Mouse (Mus musculus): Measurements from ENCODE around the gene Inpp5f. TPM values are rescaled to one million over a fixed set of nuclear protein-coding genes. Genes with fewer than 3 reads are reported as not detected.
"Not testable (repeated sequence)": the region's sequence is repeated elsewhere in the genome, so short reads cannot be mapped to it uniquely, and the experiment has no call there.

Inpp5f gene
- total RNA-seq, 2 experiments from 2014 or later = 89.8 to 98.9 TPM

DNA sequence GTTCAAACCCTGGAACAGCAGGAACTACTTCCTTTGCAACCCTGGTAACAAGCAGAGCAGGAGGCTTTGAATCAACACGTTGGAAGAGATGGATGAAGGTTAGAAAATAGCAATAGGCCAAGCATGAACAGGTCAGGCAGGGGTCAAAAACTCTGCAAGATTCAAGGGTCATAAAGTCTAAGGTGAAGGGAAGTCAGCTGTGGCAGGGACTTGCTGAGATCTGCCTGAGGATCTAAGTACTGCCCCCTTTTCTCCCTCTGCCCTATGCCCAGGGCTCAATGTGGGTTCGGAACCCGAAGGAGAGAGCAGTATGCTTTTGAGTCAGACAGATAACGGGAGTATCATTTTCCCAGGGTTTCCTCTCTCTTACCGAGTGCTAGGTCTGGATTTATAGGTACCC lies 9.3 kb upstream of the Inpp5f start:
- no peak for DNase-seq (ENCODE audit: extremely low spot score in 1 of 2, low spot score in 2 of 2)
- no peak for TF ChIP-seq CTCF (IDR thresholded peaks at IDR 0.05)
- Histone ChIP-seq H3K27ac (no peak overlapping the region), H3K4me3 (no peak overlapping the region)
- intact Hi-C loops (cut with DNase I) = no loop called here

DNA sequence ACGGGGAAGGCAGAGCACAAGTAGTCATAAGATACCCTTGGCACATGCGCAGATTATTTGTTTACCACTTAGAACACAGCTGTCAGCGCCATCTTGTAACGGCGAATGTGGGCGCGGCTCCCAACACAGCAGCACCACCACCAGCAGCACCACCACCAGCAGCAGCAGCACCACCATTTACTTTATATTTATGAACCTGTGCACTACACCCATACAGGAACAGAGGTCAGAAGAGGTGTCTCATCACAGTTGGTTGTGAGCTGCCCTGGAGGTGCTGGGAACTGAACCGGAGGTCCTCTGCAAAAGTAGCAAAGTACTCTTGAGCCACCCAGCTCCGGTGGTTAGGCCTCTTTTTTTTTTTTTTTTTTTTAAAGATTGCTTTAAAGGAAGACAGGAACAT lies 1.2 kb upstream of the Inpp5f start:
- DNase-seq (ENCODE audit: extremely low spot score in 1 of 2, low spot score in 2 of 2); H3K27ac ChIP-seq; intact Hi-C loops (cut with DNase I); H3K4me3 ChIP-seq: not testable (repeated sequence)

DNA sequence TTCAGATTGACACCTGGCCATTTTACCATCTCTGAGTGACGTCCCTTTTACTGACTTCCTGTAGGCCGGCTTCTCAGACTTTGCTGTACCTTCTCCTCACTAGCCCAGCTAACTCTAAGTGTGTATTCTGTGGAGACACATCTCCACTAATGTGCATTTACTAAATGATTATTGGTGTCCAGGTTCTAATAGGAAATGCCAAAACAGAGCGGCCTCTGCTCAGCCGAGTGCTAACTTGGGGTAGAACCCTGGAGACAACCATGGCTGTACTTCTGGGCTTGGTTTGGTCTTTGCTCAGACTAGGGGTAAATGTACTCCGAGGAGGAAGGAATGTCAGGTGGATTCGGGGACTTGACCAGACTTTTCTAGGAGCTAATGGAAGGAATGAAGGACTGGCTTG lies 638 bp upstream of the Inpp5f start:
- H3K27ac ChIP-seq = peak overlapping the region; percentile 55
- DNase-seq (ENCODE audit: extremely low spot score in 1 of 2, low spot score in 2 of 2) = no peak
- intact Hi-C loops (cut with DNase I) = no loop called here
- peak overlapping the region; percentile 37 for H3K4me3 ChIP-seq
- no peak for TF ChIP-seq CTCF (IDR thresholded peaks at IDR 0.05)

DNA sequence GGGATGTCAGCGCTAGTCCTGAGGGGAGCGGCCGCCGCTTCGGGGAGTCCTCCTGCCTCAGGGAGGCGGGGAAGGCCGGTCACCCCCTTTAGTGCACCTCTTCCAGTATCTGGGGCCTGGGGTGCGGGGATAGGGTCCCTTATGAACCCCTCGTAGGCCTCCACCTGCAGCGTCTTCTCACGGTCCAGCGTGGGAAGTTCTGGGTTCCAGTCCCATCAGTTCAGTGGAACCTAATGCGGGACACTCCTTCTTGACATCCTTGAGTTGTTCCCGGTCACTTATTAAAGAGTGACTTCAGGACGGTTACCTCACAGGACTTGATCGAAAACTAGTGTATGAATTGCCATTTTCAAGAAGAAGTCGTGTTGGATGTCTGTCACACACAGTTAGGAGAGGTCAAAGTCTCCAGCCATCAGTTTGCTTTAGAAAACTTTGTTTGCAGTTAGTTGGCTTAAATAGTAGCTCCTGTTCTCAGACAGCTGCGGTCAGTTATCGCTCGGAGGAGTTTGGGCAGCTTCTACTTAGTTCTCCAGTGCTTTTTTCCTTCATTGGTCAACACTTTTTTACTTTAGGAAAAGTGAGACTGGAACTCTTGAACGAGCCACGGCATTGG lies 777 bp downstream of the Inpp5f start:
- intact Hi-C loops (cut with DNase I) = no loop called here
- Histone ChIP-seq H3K27ac (peak overlapping the region; percentile 90), H3K4me3 (peak overlapping the region; percentile 83)
- no peak for DNase-seq (ENCODE audit: extremely low spot score in 1 of 2, low spot score in 2 of 2)
- TF ChIP-seq CTCF (IDR thresholded peaks at IDR 0.05) = no peak

DNA sequence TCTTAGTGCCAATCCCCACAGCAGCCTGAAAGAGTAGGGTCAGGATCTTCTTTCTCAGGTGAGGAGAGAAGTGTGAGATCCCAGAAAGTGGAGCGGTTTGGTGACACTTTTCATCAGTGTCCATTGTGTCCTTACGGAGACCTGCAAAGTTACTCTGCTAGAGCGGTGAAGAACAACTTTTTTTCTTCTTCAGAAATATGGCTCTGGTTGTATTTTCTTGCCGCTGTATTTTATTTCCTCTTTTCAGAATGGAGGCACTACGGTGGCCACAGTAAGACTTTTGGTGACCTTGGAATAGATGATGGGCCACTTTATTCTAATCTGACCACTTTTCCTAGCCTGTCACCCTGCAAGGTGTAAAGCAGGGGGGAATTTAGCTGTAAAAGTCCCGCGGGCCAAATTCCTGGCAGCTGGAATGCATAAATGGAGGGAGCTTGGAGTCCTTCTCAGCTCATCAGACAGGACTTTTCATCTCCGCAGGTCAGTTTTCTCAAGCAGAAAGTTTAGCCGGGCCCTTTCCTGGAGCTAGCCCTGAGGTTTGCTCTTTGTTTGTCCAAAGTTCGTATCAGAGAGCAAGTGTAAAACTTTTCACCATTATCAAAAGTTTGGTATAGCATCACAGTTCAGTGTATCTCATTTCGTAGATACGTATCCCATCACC lies 1.5 kb downstream of the Inpp5f start:
- no peak for DNase-seq (ENCODE audit: extremely low spot score in 1 of 2, low spot score in 2 of 2)
- intact Hi-C loops (cut with DNase I) = no loop called here
- Histone ChIP-seq H3K4me3 (peak overlapping the region; percentile 83), H3K27ac (no peak overlapping the region)
- TF ChIP-seq CTCF (IDR thresholded peaks at IDR 0.05) = no peak

DNA sequence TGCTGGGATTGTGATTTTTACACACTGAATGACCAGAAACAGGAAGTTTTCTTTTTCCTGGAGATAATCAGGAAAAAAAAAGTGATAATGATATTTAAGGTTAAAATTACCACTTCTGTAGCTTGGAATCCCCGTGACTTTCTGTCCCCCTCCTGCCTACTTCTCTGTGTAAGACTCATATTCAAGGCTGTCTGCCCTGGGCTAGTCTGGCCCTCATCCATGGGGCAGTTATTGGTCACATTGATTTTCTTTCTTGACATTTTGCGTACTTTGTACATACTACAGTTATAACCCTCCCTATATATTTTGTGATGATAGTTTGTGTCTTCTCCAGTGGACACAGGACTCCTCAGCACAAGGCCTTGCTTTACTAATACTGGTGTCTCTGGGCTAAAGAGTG lies 2.5 kb downstream of the Inpp5f start:
- no peak for TF ChIP-seq CTCF (IDR thresholded peaks at IDR 0.05)
- H3K27ac ChIP-seq = no peak overlapping the region
- no peak overlapping the region for H3K4me3 ChIP-seq
- no peak for DNase-seq (ENCODE audit: extremely low spot score in 1 of 2, low spot score in 2 of 2)
- intact Hi-C loops (cut with DNase I) = no loop called here

DNA sequence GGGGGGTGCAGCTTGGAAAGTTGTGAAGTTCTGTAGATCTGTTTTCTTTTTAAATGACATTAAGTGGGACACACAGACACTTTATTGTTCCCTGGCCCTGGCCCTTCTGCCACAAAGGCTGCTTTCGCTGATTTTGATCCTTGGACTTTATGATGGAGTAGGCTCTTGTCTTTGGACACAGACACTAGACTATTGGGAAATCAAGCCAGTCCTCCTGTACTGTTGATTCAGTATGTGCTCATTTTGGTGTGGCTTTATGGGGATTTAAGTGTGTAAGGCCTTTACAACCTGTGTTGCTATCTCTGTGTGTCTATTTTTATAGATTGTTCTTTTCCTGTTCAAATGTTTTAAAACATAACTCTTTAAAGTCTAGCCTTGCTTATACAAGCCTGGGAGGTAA lies 6.5 kb downstream of the Inpp5f start:
- Histone ChIP-seq H3K4me3 (no peak overlapping the region), H3K27ac (no peak overlapping the region)
- TF ChIP-seq CTCF (IDR thresholded peaks at IDR 0.05) = no peak
- intact Hi-C loops (cut with DNase I) = no loop called here
- no peak for DNase-seq (ENCODE audit: extremely low spot score in 1 of 2, low spot score in 2 of 2)

DNA sequence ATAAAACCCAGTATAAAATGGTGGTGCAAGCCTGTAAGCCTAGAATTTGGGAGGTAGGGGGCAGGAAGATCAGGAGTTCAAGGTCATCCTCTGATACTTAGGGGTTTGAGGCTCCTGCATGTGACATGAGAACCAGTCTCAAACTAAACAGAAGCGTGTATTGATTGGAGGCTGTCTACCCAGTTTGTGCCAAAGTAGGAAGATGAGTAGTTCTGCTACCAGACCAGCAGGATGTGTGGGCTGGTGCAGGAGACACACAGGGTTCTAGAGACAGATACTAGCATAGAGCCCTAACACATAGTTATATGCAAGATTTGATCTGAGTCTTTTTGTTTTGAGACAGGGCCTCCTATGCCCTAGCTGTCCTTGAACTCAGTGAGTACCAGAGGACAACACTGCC lies 9.1 kb downstream of the Inpp5f start:
- no peak overlapping the region for H3K27ac ChIP-seq
- intact Hi-C loops (cut with DNase I) = loop anchor here (5.0 kb wide), 1 partner anchor 52 kb away; no protein-coding TSS in a partner anchor
- no peak overlapping the region for H3K4me3 ChIP-seq
- no peak for DNase-seq (ENCODE audit: extremely low spot score in 1 of 2, low spot score in 2 of 2)
- TF ChIP-seq CTCF (IDR thresholded peaks at IDR 0.05) = no peak; the same call in 1 of the 2 replicates

DNA sequence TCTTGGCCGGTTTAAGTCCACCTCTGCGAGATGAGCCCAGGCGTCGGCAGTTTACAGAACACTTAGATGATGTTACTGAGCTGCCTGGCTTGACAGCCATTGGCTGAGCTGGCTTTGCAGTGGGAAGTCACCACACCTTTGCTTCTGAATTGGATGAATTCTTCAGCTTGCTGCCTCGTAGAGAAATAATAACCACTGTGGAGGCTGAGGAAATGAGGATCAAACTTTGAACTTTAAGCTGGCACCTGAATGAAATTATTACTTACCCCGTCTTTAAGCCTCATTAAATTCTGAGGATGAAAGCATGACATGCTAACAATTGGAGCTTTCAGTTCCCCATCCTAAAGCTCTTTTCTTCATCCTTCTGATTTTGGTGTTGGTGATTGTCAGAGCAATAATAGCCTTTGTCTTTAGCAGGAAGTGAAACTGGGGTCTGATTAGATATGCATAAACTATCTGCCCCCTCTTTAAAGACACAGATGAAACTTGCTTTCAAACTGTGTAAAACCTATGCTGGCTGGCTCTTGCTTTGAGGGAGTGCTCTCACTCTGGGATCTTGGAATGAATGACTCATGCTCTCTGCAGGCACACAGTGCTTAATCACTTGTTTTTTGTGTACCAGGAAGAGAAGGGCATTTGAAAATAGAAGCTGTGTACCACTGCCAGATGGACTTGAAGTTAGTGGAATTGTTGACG lies 11.3 kb downstream of the Inpp5f start:
- intact Hi-C loops (cut with DNase I) = loop anchor here (1.0 to 5.0 kb wide), 2 partner anchors 50 to 64 kb away; no protein-coding TSS in a partner anchor
- H3K27ac ChIP-seq = peak overlapping the region; percentile 86
- no peak overlapping the region for H3K4me3 ChIP-seq
- peak in 1 of 2 experiments; percentile 28 for DNase-seq (ENCODE audit: extremely low spot score in 1 of 2, low spot score in 2 of 2)
- no peak for TF ChIP-seq CTCF (IDR thresholded peaks at IDR 0.05)

DNA sequence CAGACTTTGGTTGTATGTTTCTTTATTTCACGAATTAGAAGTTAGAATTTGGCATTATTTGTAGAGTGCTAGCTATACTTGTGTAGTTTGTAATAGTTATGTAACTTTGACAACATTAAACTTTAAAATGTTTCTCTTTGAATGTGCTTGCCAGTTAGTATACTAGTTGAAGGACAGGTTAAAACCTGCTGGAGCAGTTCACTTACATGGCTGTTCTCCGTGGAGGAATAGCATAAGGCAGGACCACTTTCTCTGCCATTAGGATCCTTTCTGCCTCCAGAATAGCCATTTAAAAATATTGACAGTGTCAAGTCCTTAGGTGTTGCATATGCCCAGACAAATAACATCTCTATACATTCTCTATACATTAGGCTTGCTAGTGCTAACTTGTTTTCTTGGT lies 11.9 kb downstream of the Inpp5f start:
- intact Hi-C loops (cut with DNase I) = loop anchor here (1.0 to 5.0 kb wide), 2 partner anchors 49 to 63 kb away; no protein-coding TSS in a partner anchor
- DNase-seq (ENCODE audit: extremely low spot score in 1 of 2, low spot score in 2 of 2) = no peak
- H3K27ac ChIP-seq = peak overlapping the region; percentile 86
- H3K4me3 ChIP-seq = no peak overlapping the region
- TF ChIP-seq CTCF (IDR thresholded peaks at IDR 0.05) = no peak

DNA sequence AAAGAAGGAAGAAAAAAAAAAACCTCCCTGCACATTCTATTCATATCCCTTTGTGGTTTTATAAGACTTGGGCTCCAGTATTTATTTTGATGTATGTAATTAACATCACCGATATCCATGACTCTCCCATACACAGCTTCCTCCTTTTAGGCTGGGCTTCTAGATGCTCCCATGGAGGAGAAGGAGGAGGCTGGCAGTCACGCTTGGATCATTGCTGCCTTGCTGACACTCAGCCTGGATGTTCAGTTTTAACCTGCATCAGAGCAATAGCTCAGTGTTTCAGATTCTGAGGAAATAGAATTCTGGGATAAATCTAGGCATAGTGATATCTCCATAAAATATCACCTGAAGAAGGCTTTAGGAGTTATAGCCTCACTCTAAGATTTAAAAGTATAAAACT lies 14.3 kb downstream of the Inpp5f start:
- intact Hi-C loops (cut with DNase I) = no loop called here
- Histone ChIP-seq H3K27ac (no peak overlapping the region), H3K4me3 (no peak overlapping the region)
- no peak for TF ChIP-seq CTCF (IDR thresholded peaks at IDR 0.05)
- DNase-seq (ENCODE audit: extremely low spot score in 1 of 2, low spot score in 2 of 2) = no peak

DNA sequence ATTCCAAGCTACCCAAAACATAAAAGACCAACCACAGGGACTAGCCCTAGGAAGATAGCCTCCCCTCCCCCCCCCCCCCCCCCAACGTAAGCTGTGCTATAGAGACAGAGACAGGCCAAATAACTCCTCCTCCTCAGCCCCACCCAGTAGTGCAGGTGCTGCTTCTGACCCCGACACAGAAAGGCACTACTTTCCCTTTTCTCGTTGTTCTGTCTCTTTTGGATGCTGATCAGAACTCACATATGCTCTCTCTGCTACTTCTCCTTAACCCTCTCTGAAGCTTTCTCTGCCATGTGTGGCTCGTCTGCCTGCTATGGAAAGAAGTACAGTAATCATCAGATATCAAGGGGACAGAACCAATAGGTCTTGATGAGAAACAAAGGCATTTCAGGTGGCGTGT lies 15.5 kb downstream of the Inpp5f start:
- Histone ChIP-seq H3K27ac (no peak overlapping the region), H3K4me3 (no peak overlapping the region)
- intact Hi-C loops (cut with DNase I) = no loop called here
- no peak for DNase-seq (ENCODE audit: extremely low spot score in 1 of 2, low spot score in 2 of 2)
- no peak for TF ChIP-seq CTCF (IDR thresholded peaks at IDR 0.05)

All from left cerebral cortex, adult 2 months (tissue).